Mouse (Mus musculus) spleen, embryonic (tissue): ENCODE measurements at regions not wholly inside any gene's neighbourhood (a gene's known extent, or its start where the extent isn't known, plus 50 kb on each side); places are given as distances from the start of the nearest gene placed in this dataset.

ENCODE experiments used
- CTCF ChIA-PET: fragments of 350-600 bp; sonication (Branson Sonifier 250); formaldehyde crosslinking; loops from one replicate; lab custom pipeline; 2022; lab: Charles Lee

DNA sequence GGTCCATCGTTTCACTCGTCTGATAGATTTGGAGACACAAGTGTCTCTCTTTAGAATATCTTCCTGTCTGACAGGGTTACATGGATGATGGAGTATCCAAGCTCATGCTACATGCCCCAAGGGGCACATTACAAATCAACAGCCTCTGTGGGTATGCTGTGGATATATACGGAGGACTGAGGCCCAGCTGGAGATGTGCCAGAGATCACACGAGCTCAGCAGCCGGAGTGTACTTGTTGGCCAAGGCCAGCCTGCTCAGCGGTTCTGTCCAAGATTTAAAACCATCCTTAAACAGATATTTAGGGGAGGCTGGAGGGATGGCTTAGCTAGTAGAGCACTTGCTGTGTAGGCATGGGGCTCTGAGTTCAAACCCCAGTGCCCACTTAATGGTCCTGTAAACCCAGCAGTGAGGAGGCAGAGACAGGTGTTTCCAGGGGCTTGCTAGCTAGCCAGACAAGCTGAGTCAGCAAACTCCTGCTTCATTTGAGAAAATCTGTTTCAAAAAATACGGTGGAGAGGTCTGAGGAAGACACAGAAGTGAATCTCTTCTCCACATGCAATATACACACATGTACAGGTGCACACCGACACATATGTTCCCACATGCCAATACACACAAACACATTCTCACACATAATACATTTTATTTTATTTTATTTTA is 85.6 kb upstream of the Aldh1b1 start:
- CTCF ChIA-PET = no interaction called here

GRCm38 (mm10) chr4:45703997-45704396 is 94.8 kb upstream of the Aldh1b1 start:
- CTCF ChIA-PET = no interaction called here

DNA sequence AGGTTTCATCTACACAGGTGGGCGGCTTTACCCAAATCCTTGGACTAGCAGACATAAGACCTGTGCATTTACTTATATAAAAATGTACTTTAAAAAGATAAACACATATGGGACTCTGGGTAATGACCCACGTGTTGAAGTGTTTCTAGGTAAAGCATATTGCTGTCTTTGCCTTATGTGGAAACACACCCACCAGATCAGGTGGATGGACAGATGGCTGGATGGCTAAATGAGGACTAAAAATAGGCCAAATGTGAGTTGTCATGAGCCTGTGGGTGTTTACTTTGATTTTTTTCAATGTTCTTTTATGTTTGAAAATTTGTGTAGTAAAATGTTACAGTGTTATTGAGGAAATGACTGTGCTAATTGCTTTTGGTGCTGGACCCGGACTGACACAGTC is 99.2 kb upstream of the Aldh1b1 start:
- CTCF ChIA-PET = no interaction called here

GRCm38 (mm10) chr4:45695239-45695638 is 103.6 kb upstream of the Aldh1b1 start:
- CTCF ChIA-PET = no interaction called here

- CTCF ChIA-PET = no interaction called here
Observed at GRCm38 (mm10) chr4:45689991-45690916, 108.6 kb upstream of the Aldh1b1 start.

DNA sequence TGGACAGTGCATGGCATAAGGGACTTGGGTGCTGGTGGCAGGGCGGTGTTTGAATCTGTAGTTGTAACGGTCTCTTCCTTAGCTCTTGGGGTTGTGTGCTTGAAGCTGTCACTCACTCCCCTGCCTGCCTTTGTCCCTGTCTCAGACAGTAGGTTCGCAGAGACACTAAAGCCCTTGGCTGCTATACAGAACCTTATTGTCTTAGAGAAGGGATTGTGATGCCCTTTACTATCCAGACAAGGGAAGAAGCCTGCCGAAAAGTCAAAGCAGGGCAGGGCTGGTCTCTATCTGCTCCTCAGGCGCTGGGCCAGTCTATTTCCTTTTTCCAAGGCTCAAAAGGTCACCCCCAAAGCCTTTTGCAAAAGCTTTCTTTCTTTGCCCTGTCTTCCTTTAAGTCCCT is 109.2 kb upstream of the Aldh1b1 start:
- CTCF ChIA-PET = no interaction called here

GRCm38 (mm10) chr4:45688233-45688632 is 110.6 kb upstream of the Aldh1b1 start:
- CTCF ChIA-PET = interaction anchor here (0.7 kb wide), 1 partner anchor 141 kb away, joined by 3 read pairs; no protein-coding TSS in a partner anchor

DNA sequence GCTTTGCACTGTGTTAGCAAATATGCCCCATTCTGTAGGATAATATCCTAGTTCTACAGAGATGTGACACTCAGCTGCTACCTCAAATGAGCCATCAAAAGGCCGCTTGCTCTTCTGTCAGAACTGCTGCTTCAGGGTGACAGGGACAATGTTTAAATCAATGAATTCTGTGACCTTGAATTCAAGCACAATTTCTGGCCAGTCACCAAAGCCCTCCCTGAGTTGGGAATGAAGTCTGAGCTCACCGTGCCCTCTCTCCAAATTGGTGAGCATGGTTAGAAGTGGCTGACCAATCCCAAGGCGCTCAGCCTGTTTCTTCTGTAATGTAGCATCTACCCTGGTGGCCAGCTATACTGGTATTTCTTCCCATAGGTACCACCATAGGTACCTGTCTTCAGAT is 113.8 kb upstream of the Aldh1b1 start:
- CTCF ChIA-PET = no interaction called here

DNA sequence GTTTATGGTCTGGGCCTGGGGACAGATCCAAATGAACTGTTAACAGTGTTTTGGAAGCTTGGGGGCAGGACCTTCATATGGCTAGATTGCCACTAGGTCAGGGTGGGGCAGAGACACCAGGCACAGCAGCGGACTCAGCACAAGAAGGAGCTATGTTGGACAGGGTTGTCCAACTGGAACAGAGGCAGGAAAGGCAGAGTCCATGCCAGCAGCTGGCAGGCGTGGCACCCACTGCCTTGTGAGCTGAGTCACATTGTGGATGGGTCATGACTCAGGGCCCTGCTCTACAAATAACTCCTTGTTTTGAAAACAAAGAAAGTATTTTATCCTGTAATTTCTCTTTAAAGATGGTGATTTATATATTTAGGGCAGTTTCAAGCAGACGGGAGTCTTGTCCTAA is 115.6 kb upstream of the Aldh1b1 start:
- CTCF ChIA-PET = no interaction called here

DNA sequence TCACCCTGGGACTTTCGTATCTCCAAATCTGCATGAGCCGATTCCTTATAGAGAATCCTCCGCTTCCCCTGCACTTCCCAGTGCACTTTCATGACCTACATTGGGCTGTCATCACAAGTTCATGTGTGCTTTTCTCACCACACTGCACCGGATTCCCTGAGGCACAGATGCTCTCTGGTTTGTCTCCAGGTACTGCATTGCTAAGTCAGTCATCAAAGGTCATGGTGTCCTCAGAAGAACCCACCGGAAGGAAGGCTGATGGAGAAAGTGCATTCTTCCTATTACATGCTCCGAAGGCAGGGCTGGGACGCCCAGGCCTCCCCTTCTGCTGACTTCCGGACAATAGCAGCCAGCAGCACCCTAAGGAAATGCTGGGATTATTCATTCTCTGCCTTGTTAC is 116.1 kb upstream of the Aldh1b1 start:
- CTCF ChIA-PET = no interaction called here

- CTCF ChIA-PET = no interaction called here
Observed at GRCm38 (mm10) chr4:45676137-45676536, 122.7 kb upstream of the Aldh1b1 start.

DNA sequence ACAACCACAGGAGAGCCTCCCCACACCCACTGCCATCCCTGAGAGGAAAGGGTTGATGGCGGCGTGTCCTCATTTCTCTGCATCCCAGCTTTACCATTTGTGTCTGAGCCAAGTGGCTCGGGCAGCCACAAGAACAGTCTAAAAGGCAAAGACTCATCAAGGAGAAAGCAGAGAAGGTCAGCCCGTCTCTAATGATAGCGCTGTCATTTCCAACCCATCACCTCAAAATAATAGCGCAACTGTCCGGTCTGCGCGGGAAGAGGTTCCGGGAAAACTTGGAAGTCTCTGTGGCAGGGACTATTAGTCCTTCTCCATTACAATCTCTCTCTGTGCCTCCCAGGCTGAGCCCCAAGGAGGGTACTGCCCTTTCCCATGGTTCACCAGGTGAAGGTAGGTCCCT is 124.5 kb upstream of the Aldh1b1 start:
- CTCF ChIA-PET = no interaction called here

GRCm38 (mm10) chr4:45673081-45673819 is 125.6 kb upstream of the Aldh1b1 start:
- CTCF ChIA-PET = no interaction called here

- CTCF ChIA-PET = interaction anchor here (0.5 kb wide), 1 partner anchor 181 kb away, joined by 3 read pairs; no protein-coding TSS in a partner anchor
Observed at GRCm38 (mm10) chr4:45672262-45673076, 126.4 kb upstream of the Aldh1b1 start.

- CTCF ChIA-PET = no interaction called here
Observed at GRCm38 (mm10) chr4:45664372-45664771, 132.1 kb upstream of the Shb start.

DNA sequence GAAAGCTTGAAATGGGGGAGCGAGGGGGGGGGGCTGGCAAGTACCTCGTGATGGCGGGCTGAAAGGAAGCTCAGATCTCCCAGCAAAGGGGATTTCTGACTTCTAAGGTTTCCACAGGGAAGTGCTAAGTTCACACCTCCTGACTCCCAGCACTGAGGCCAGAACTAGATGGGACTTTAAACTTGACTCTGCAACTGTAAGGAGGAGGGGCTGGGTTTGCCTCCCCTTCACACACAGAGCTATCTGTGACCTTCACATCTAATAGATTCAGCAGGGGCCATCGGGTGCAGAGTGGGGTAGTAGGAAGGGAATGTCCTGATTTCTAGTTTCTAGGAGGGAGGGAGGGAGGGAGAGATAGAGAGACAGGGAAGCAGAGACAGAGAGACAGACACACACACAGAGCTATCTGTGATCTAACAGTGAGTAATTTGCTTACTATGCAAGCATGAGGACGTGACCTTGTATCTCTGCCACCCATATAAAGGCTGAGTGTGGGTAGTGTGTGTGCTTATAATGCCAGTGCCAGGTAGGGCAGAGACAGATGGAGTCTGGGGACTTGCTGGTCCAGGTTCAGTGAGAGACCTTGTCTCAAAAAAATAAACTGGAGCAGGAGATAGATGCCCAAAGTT is 125.2 kb upstream of the Shb start:
- CTCF ChIA-PET = no interaction called here

DNA sequence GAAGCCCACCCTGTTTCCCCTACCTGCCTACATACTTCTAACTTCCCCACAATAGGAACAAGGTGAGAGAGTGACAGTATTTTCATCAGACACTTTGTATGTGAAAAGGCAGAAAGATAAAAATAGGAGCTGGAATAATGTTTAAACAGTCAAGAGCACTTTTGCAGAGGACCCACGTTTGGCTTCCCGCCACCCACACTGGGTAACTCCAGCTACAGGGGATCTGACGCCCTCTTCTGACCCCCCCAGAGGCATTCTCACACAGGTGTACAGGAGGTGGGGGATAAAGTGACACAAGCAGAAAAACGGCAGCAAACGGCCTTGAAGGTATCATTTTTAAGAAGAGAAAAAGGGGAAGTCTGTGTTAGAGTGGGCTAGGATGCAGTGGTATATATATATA is 123.5 kb upstream of the Shb start:
- CTCF ChIA-PET = no interaction called here

DNA sequence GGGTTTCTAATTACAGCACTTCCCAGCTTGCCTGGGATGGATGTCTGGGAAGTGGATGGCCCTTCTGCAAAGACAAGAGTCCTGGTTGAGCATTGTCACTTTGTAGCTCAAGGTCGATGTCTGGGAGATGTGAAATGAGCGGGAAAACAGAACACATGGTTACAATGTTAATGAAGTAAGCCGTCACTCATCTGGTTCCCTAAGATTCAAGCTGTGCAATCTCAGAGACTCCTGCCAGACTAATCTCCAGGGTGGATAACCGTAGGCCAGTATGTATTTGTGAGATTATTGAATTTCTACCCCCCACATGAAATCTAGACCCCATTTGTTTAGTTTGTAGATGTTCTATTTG is 122.5 kb upstream of the Shb start:
- CTCF ChIA-PET = no interaction called here

DNA sequence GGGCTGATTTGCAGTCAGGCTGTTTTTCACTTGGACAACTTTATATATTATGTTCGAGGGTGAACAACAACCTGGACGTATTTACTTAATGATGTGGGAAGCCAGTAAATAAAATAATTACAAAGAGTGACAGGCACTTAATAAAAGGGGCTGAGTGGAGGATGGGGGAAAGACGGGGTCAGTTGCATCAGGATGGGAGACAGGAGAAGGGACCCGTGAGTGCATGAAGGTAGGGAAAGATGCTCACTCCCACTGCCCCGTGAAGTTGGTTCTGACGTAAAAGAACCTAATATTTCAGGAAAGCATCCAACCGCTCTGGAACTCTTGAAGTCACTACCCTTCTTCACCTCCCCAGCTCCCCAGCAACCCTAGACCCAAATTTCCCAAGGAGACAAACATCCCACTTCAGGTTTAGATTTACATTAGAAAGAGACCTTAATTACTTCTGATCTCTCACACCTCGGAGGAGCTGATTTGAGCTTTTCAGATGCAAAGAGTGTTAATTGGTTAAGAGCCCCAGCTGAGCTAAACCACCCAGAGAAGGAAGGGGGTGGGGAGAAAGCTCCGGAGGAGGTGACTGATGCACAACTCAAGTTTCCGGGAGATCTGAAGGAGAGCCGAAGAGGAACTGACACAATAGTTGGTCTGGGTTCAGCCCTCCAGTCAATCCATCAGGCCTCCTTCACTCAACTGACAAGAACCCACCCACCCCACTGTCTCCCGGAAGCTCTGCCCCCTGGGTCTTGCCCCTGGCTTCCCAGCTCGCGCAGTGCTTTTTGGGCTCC is 121.9 kb upstream of the Shb start:
- CTCF ChIA-PET = interaction anchor here (0.6 kb wide), 1 partner anchor 944 kb away, joined by 3 read pairs; no protein-coding TSS in a partner anchor
